Mouse (Mus musculus): ENCODE measurements around the gene Tppp. TPM values are rescaled to one million over a fixed set of nuclear protein-coding genes. Genes with fewer than 3 reads are reported as not detected.

Gene Tppp
- 1.1 TPM for total RNA-seq (2023)

DNA sequence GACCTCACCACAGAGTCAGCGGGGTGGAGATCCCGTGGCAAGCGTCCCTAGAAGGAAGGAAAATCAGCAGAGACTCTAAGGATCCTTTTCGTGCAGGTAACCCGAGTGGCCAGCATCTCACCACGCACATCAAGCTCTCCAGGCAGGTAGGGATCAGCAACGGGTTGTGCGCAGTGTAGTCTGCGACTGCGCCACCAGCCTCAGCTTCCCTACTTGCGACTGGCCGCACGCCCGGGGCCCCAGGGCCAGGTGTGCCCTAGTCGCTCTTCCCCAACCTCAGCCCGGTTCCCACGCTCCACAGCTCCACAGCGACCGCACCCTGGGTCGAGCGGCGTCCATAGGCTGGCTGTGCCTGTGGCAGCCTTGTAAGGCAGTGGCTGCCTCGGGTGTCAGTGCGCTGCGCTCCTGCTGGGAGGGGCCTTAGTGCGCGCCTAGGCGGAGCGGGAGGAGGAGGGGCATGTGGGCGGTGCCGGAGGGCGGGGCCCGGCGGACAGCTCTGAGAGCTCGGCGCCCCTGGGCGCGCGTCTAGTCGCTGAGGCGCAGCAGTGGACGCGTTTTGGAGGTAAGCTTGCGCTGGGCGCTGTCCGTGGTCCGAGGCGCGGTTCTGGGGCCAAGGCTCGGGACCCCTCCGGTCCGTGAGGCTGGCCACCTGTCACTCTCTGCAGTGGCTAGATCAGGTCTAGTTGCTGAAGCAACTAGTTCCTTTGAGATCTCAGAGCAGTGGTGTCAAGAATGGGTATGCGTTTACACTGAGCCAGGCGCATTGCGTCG lies at the start of gene Tppp:
Tppp (plus strand) TSS at position 460 of the 771 bp plus-strand sequence.

DNA sequence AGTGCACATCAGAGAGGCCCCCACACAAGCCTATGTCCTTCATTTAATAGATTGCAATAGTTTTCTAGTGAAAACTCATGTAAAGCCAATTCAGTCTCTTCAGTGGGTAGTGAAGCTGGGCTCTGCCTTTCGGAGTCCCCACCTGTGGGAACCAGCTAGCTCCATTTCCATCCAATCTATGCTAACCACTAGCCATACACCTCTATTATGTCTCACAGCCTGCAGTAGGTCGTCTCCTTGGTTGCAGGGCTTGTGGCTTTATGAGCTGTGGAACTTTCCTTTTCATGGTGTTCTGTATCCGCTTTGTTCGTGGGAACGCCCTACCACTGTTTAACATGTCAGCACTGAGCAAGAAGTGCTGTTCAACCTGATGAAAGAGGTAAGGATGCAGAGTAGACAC lies 45.7 kb upstream of the Tppp start, which contains the start of gene Zdhhc11:
Zdhhc11 (plus strand) TSS at position 301 of the 400 bp plus-strand sequence.

DNA sequence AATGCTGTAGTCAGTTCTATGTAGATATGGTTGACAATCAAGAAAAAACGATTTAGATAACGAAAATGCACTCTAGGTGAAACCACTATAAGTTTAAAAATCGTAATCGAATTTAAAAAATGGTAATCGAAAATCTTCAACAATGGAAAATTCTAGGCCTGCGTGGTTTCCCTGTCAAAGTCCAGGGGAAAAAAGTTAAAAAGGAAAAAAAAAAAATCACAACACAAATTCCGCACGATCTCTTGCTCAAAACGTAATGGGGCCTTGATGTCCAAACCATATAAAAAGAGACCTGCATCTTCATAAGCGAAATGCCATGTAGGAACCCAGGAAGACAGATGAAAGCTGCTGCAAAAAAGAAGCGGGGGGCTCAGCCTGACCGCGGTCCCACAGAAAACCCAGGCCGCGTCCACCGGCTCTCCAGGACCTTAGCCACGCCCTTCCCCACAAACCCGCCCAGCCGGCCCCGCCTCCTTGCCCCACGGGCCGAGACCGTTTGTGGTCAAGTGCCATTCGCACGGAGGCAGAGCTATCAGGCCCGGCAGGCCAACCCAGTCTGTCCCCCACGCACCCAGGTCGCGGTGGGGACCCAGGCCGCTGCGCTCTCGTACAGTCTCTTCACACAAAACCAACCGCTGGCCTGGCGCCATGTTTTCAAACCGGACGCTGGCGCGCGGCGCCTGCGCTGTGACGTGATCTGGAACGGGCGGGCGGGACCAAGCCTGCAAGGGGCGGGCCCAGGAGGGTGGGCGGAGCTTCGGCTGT lies 52.6 kb downstream of the Tppp start, which contains the start of gene Cep72:
Cep72 (minus strand) TSS at position 687 of the 765 bp plus-strand sequence.

Other genes with a start within 250 kb of the Tppp start
- gene Nkd2, start 161.8 kb upstream of the Tppp start, total RNA-seq (2023): not detected
- 1.4 TPM for gene Trip13, start 71.6 kb upstream of the Tppp start, total RNA-seq (2023)
- gene Brd9, start 71.6 kb upstream of the Tppp start, total RNA-seq (2023): 102 TPM
- not detected for gene Zdhhc11, start 45.6 kb upstream of the Tppp start, total RNA-seq (2023)
- 8.6 TPM for gene Cep72, start 52.9 kb downstream of the Tppp start, total RNA-seq (2023)
- not detected for gene Slc9a3, start 112.0 kb downstream of the Tppp start, total RNA-seq (2023)
- gene Exoc3, start 199.3 kb downstream of the Tppp start, total RNA-seq (2023): 44.1 TPM

Data from CD4-positive naive resting alpha-beta T cell, adult 76 days (primary cell).